Mouse (Mus musculus): ENCODE results near the gene Cftr. TPM values are rescaled to one million over a fixed set of nuclear protein-coding genes. Genes with fewer than 3 reads are reported as not detected.

Cftr gene
- polyA plus RNA-seq, 1 experiment from 2014 or later = 4.7 TPM

GRCm38 (mm10) chr6:18300781-18301180, 130.3 kb downstream of the Cftr start:
- H3K9ac ChIP-seq (ENCODE audit: low read depth, low read length) = no peak overlapping the region
- H3K4me2 ChIP-seq (replicated peaks; ENCODE audit: low read depth, low read length) = no peak overlapping the region
- no peaks in the 10 kb centered on the region for H3K36me3 ChIP-seq (ENCODE audit: control insufficient read depth, insufficient read depth, low read length)
- no peak overlapping the region for H3K27ac ChIP-seq (ENCODE audit: low read depth, low read length)
- H3K9me3 ChIP-seq (ENCODE audit: control insufficient read depth, low read length) = no peaks in the 10 kb centered on the region
- no peak for ATAC-seq (ENCODE audit: low FRiP score, low TSS enrichment)
- H3K4me1 ChIP-seq (ENCODE audit: control insufficient read depth, insufficient read depth, low read length) = no peaks in the 10 kb centered on the region
- H3K4me3 ChIP-seq (ENCODE audit: low read length) = no peak overlapping the region
- H3K27me3 ChIP-seq (ENCODE audit: control insufficient read depth, insufficient read depth, low read length) = no peaks in the 10 kb centered on the region
- WGBS = 73% methylated on average over 2 of the region's 2 CpGs

DNA sequence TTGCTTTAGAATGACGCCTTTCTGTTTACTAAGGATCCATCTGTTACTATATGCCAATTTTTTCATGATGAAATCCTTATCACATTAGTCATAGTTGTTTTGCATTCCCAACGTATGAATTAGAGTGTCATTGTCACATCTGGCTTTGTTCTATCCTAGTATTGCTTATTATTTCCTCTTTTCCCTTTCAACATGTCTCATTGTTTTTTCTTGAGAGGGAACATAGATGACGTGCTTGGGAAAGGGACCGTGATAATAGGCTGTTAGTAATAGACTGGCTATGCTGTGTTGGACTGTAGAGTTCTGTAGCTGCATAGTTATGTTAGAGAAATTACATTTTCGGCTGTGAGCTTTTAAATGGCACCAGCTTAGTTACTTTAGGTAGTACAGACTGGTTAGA, 131.6 kb downstream of the Cftr start:
- Histone ChIP-seq H3K4me3 (ENCODE audit: low read length) (no peak overlapping the region), H3K27me3 (ENCODE audit: control insufficient read depth, insufficient read depth, low read length) (no peaks in the 10 kb centered on the region), H3K4me2 (replicated peaks; ENCODE audit: low read depth, low read length) (no peak overlapping the region), H3K4me1 (ENCODE audit: control insufficient read depth, insufficient read depth, low read length) (no peaks in the 10 kb centered on the region), H3K9me3 (ENCODE audit: control insufficient read depth, low read length) (no peaks in the 10 kb centered on the region), H3K9ac (ENCODE audit: low read depth, low read length) (no peak overlapping the region), H3K27ac (ENCODE audit: low read depth, low read length) (no peak overlapping the region), H3K36me3 (ENCODE audit: control insufficient read depth, insufficient read depth, low read length) (no peaks in the 10 kb centered on the region)
- 84% methylated on average over 5 of the region's 5 CpGs for WGBS
- ATAC-seq (ENCODE audit: low FRiP score, low TSS enrichment) = no peak

DNA sequence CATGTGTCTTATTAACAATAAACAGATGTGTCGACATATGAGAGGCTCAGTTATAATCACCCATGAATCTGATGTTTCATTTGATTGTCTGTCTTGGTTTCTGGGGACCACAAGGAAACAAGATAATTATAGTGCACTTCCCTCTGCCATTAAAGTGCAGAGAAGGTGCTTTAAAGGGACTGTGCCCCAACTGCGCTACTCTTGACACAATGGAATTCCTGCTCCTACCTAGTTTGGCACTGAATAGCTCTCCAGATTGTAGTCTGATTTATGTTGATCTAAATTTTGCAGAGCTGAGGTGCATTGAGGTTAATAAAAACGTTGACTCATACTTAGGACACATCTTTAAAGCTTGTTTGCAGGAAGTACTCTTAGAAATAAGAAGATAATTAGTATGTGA, 132.7 kb downstream of the Cftr start:
- H3K36me3 ChIP-seq (ENCODE audit: control insufficient read depth, insufficient read depth, low read length) = no peaks in the 10 kb centered on the region
- no peak overlapping the region for H3K4me3 ChIP-seq (ENCODE audit: low read length)
- no peaks in the 10 kb centered on the region for H3K4me1 ChIP-seq (ENCODE audit: control insufficient read depth, insufficient read depth, low read length)
- no peaks in the 10 kb centered on the region for H3K9me3 ChIP-seq (ENCODE audit: control insufficient read depth, low read length)
- no peak for ATAC-seq (ENCODE audit: low FRiP score, low TSS enrichment)
- H3K9ac ChIP-seq (ENCODE audit: low read depth, low read length) = no peak overlapping the region
- WGBS = 59% methylated on average over 3 of the region's 3 CpGs
- no peak overlapping the region for H3K27ac ChIP-seq (ENCODE audit: low read depth, low read length)
- H3K27me3 ChIP-seq (ENCODE audit: control insufficient read depth, insufficient read depth, low read length) = no peaks in the 10 kb centered on the region
- no peak overlapping the region for H3K4me2 ChIP-seq (replicated peaks; ENCODE audit: low read depth, low read length)

DNA sequence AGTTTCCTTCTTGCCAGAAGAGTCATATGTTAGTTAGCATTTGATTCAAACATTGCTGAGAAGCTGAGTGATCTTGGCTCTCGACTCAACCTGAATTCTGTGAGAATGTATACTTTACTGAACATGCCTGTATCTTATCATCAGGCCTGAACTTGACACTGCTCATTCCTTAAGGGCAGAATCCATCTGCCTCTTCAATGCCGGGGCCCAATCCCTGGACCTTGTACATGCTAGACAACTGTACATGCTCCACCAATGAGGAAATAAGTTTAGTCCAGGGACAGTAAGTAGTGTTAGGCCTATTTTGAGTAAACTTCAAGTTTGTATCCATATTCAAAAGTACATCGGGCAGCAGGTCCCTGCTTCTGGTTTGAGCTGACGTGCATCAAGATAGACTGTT, 134.6 kb downstream of the Cftr start:
- Histone ChIP-seq H3K4me3 (ENCODE audit: low read length) (no peak overlapping the region), H3K4me2 (replicated peaks; ENCODE audit: low read depth, low read length) (no peak overlapping the region), H3K4me1 (ENCODE audit: control insufficient read depth, insufficient read depth, low read length) (no peaks in the 10 kb centered on the region), H3K27ac (ENCODE audit: low read depth, low read length) (no peak overlapping the region), H3K27me3 (ENCODE audit: control insufficient read depth, insufficient read depth, low read length) (no peaks in the 10 kb centered on the region), H3K36me3 (ENCODE audit: control insufficient read depth, insufficient read depth, low read length) (no peaks in the 10 kb centered on the region), H3K9ac (ENCODE audit: low read depth, low read length) (no peak overlapping the region), H3K9me3 (ENCODE audit: control insufficient read depth, low read length) (no peaks in the 10 kb centered on the region)
- WGBS = 80% methylated on average over 4 of the region's 4 CpGs
- no peak for ATAC-seq (ENCODE audit: low FRiP score, low TSS enrichment)

DNA sequence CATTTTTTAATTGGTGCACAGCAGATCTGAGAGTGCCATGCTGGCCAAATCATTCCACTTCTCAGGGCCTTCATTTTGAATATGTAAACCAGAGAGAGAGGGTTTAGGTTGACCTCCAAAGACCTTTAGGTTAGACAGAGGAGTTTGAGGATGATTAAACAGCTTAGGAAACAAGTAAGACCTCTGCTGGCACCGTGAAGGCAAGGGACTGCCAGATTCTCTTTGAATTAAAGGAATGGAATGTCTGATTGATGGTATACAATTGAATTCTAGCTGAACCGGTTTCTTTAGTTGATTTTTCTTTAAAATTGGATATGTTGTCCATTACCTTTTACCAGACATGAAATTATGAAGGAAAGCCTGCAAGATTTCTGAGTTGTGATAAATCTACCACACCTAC, 140.5 kb downstream of the Cftr start:
- Histone ChIP-seq H3K9me3 (ENCODE audit: control insufficient read depth, low read length) (no peaks in the 10 kb centered on the region), H3K4me2 (replicated peaks; ENCODE audit: low read depth, low read length) (no peak overlapping the region), H3K36me3 (ENCODE audit: control insufficient read depth, insufficient read depth, low read length) (no peaks in the 10 kb centered on the region), H3K27me3 (ENCODE audit: control insufficient read depth, insufficient read depth, low read length) (no peaks in the 10 kb centered on the region), H3K27ac (ENCODE audit: low read depth, low read length) (no peak overlapping the region), H3K9ac (ENCODE audit: low read depth, low read length) (no peak overlapping the region), H3K4me3 (ENCODE audit: low read length) (no peak overlapping the region), H3K4me1 (ENCODE audit: control insufficient read depth, insufficient read depth, low read length) (no peaks in the 10 kb centered on the region)
- 35% methylated on average over 2 of the region's 2 CpGs for WGBS
- no peak for ATAC-seq (ENCODE audit: low FRiP score, low TSS enrichment)

DNA sequence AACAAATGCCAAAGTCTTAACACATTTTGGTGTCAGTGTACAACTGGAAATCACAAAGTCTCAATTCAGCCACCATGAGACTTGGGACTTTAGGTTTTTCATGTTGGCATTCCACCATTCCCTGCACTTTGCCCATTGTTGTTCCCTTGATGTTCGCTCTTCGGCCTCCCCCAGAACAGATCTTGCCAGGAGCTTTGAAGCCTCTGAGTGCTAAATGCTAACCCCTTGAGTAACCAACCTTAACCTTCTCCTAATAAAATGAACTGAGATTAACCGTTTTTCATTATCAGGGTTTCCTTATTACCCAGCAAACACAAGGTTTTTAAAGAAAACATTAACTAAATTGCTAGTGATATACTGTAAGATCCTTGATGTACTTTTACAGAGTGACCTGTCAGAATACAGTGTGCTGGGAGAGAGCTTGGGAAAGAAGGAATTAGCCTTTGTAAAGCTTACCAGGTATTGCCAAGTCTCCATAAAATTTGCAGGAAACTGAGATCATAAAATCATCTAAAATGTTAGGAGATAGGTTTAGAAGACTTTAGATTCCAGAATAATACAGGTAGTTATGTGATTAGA, 144.0 kb downstream of the Cftr start:
- Histone ChIP-seq H3K9me3 (ENCODE audit: control insufficient read depth, low read length) (no peaks in the 10 kb centered on the region), H3K4me2 (replicated peaks; ENCODE audit: low read depth, low read length) (no peak overlapping the region), H3K4me3 (ENCODE audit: low read length) (no peak overlapping the region), H3K4me1 (ENCODE audit: control insufficient read depth, insufficient read depth, low read length) (no peaks in the 10 kb centered on the region), H3K36me3 (ENCODE audit: control insufficient read depth, insufficient read depth, low read length) (no peaks in the 10 kb centered on the region), H3K27ac (ENCODE audit: low read depth, low read length) (no peak overlapping the region), H3K27me3 (ENCODE audit: control insufficient read depth, insufficient read depth, low read length) (no peaks in the 10 kb centered on the region), H3K9ac (ENCODE audit: low read depth, low read length) (no peak overlapping the region)
- WGBS = 48% methylated on average over 3 of the region's 3 CpGs
- peak; percentile 71; the same call in 1 of the 2 replicates for ATAC-seq (ENCODE audit: low FRiP score, low TSS enrichment)

DNA sequence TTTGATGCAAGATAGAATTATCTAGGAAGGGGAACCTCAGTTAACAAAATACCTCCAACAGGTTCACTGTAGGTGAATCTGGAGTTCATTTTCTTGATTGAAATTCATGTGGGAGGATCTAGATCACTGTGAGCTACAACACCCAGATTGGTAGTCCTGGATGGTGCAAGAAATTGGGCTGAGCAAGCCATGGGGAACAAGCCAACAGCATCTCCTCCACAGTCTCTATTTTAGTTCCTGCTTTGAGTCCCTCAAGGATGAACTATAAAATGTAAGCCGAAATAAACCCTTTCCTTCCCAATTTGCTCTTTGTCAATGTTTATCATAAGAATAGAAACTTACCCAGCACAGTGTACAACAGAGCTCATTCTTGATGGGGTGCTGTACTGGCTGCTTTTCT, 152.5 kb downstream of the Cftr start:
- no peaks in the 10 kb centered on the region for H3K27me3 ChIP-seq (ENCODE audit: control insufficient read depth, insufficient read depth, low read length)
- no peak for ATAC-seq (ENCODE audit: low FRiP score, low TSS enrichment)
- 84% methylated on average over 1 of the region's 1 CpGs for WGBS
- H3K4me3 ChIP-seq (ENCODE audit: low read length) = no peak overlapping the region
- no peaks in the 10 kb centered on the region for H3K4me1 ChIP-seq (ENCODE audit: control insufficient read depth, insufficient read depth, low read length)
- H3K4me2 ChIP-seq (replicated peaks; ENCODE audit: low read depth, low read length) = no peak overlapping the region
- H3K27ac ChIP-seq (ENCODE audit: low read depth, low read length) = no peak overlapping the region
- no peaks in the 10 kb centered on the region for H3K9me3 ChIP-seq (ENCODE audit: control insufficient read depth, low read length)
- no peak overlapping the region for H3K9ac ChIP-seq (ENCODE audit: low read depth, low read length)
- no peaks in the 10 kb centered on the region for H3K36me3 ChIP-seq (ENCODE audit: control insufficient read depth, insufficient read depth, low read length)

DNA sequence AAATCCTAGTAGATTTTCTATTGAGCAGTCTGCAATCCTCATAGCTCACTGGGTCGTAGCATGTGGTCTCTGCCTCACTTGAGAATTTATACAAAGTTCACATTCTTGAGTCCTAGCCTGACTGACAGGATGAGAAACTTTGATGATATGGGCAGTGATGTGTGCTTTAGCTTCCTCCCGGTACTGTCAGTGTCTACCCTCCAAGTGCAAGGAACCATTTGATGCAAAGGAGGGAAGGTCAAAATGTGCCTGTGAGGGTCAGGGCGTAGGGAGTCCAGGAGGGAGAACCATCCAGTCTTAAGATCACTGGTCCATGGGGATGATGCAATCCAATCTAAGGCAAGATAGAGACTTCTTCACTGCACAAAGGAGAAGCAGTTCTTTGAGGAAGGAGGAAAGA, 164.9 kb downstream of the Cftr start:
- no peak overlapping the region for H3K9ac ChIP-seq (ENCODE audit: low read depth, low read length)
- no peak overlapping the region for H3K4me3 ChIP-seq (ENCODE audit: low read length)
- WGBS = 53% methylated on average over 3 of the region's 3 CpGs
- no peaks in the 10 kb centered on the region for H3K4me1 ChIP-seq (ENCODE audit: control insufficient read depth, insufficient read depth, low read length)
- H3K36me3 ChIP-seq (ENCODE audit: control insufficient read depth, insufficient read depth, low read length) = no peaks in the 10 kb centered on the region
- no peak overlapping the region for H3K4me2 ChIP-seq (replicated peaks; ENCODE audit: low read depth, low read length)
- no peaks in the 10 kb centered on the region for H3K9me3 ChIP-seq (ENCODE audit: control insufficient read depth, low read length)
- ATAC-seq (ENCODE audit: low FRiP score, low TSS enrichment) = peak; percentile 92
- no peaks in the 10 kb centered on the region for H3K27me3 ChIP-seq (ENCODE audit: control insufficient read depth, insufficient read depth, low read length)
- no peak overlapping the region; the same call in 1 of the 2 replicates for H3K27ac ChIP-seq (ENCODE audit: low read depth, low read length)

- H3K9ac ChIP-seq (ENCODE audit: low read depth, low read length) = no peak overlapping the region
- no peaks in the 10 kb centered on the region for H3K36me3 ChIP-seq (ENCODE audit: control insufficient read depth, insufficient read depth, low read length)
- H3K4me2 ChIP-seq (replicated peaks; ENCODE audit: low read depth, low read length) = no peak overlapping the region
- no peaks in the 10 kb centered on the region for H3K9me3 ChIP-seq (ENCODE audit: control insufficient read depth, low read length)
- H3K4me1 ChIP-seq (ENCODE audit: control insufficient read depth, insufficient read depth, low read length) = no peaks in the 10 kb centered on the region
- H3K4me3 ChIP-seq (ENCODE audit: low read length) = no peak overlapping the region
- no peaks in the 10 kb centered on the region for H3K27me3 ChIP-seq (ENCODE audit: control insufficient read depth, insufficient read depth, low read length)
- ATAC-seq (ENCODE audit: low FRiP score, low TSS enrichment) = no peak
- H3K27ac ChIP-seq (ENCODE audit: low read depth, low read length) = no peak overlapping the region
These were observed 167.8 kb downstream of the Cftr start for GRCm38 (mm10) chr6:18338307-18338706.
